Mouse (Mus musculus) large intestine, adult 2 months (tissue): Measurements from ENCODE around the gene Phtf1. TPM values are rescaled to one million over a fixed set of nuclear protein-coding genes. Genes with fewer than 3 reads are reported as not detected.

Experiments
- DNase-seq: peaks from one replicate; pipeline ENCODE4 v3.0.0-alpha.2; 2012; ENCODE audit warnings: low read depth, low spot score
- WGBS: fragments of 180-500 bp; shearing (Covaris S2); methylation state at CpG from one replicate; pipeline ENCODE4 v1.1.7; 2018; 5-methylcytosine and 5-hydroxymethylcytosine counted together
- polyA plus RNA-seq: library from polyadenylated mRNA; depleted of rRNA; stranded (reverse); fragments of >200 nt; gene quantifications from 2 replicates; pipeline ENCODE4 v1.2.3, GENCODE M21; 2012; rRNA removed

The Phtf1 gene
- polyA plus RNA-seq: 2.6 and 2.7 TPM in 2 replicates

DNA sequence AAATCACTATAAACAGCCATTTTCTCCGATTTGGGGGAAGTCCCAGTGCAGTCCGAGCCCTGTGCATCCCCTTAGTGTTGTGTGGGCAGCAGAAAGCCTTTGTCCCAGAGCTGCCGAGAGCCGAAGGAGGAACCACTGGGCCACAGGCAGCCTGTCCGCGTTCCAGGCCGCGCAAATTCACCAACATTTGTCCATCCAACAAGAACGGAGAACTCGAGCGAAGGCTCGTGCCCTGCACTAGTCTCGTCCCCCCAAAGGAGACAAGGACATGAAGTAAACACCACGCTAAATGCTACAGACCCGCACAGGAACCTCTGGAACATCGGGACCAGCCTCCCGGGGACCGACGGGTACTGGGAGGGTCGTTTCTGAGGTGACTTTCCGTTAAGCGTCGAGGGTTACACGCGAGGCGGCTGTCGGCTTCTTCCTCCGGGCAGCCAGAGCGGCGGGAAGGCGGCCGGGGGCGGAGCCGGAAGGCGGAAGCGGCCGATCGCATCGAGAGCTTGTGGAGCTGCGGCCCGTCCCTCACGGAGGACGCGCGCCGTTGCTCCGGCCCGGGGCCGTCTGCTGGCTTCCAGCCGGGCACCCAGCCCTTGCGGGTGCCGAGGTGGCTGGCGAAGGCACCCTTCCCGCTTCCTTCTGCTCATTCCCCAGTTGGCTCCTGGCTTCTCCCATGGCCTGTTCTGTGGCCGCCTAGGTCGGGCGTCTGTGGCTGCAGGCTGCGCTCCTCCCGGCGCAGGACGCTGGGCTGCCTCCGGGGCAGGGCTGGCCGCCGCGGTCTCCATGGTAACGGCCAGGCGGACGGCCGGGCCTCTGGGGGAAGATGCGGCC is at the start of gene Phtf1:
Gene Phtf1, plus strand, starts transcription at position 250 of the 831 bp plus-strand sequence.
- WGBS: under 1% methylated on average over 70 of the region's 70 CpGs
- DNase-seq: peak; percentile 46

- no peak for DNase-seq
- 96% methylated on average over 1 of the region's 1 CpGs for WGBS
These were observed 47.8 kb upstream of the Phtf1 start for GRCm38 (mm10) chr3:103920094-103920493.

- 76% methylated on average over 3 of the region's 3 CpGs for WGBS
- DNase-seq: no peak
These were observed 42.6 kb upstream of the Phtf1 start for GRCm38 (mm10) chr3:103925302-103925701.

DNA sequence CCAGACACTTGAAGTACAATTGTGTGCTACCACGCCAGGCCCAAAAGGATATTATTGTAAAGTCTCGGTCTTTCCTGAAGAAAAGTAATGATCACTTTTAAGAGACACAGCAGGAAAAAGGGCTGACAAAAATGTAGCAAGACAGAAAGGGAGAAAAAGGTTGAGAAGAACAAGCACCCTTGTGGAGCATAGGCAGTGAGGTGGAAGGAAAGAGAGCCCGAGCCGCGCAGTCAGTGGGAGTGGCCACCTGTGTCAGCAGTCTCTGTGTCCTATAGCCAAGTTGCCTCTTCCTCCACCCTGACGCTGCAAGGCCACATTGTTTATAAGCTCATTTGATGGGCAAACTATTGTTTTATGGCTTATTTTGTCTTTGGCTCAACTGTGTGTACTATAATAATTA is 40.4 kb upstream of the Phtf1 start:
- 32% methylated on average over 6 of the region's 6 CpGs for WGBS
- peak; percentile 37 for DNase-seq

DNA sequence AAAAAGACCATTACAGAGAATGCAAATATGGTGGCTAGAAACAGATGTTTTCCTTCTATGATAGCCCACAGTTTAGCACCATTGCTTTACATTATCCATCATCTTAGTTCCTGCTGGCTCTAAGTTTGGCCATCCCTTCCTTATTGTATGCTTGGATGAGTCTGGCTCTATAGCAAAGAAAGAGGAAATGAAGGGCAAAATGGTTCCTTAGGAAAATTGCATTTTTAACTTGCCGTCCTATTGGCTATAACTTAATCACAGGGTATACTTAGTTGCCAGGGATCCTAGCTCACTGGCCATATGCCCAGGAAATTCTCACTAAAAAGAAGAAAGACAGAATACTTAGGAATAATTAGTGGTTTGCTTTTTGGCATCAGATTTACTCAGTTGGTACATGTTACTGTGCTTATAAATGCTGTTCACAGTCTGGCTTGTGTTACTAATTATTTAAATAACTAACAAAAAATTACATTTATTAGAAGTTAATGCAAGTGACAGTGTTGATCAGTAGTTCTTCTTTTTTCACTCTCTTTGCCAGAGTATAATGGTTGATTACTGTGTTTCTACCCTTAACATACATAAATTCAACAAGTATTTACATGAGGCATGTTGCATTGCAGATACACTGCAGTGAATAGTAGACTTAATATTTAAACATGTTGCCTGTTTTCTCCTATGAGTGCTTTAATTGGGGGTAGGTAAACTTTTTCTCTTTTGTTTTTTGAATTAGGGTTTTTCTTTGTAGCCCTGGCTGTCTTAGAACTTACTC is 22.9 kb upstream of the Phtf1 start:
- 73% methylated on average over 1 of the region's 1 CpGs for WGBS
- DNase-seq: no peak

DNA sequence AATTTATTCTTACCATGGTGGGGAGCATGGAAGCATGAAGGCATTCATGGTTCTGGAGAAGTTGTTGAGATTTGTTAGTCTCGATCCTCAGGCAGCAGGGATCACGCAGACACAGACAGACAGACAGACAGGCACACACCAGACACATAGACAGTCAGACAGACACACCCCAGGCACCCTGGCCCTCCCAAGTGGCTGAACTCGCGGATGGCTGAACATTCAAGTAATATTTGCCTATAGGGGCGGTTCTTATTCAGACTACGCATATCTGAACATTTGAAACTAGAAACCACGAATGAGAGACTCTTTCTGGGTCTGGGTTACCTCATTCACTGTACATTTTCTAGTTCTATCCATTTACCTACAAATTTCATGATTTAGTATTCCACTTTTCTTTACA is 19.2 kb upstream of the Phtf1 start:
- DNase-seq: no peak
- WGBS: 86% methylated on average over 7 of the region's 7 CpGs

GRCm38 (mm10) chr3:103960622-103961021 is 7.3 kb upstream of the Phtf1 start:
- WGBS: 81% methylated on average over 3 of the region's 3 CpGs
- no peak for DNase-seq

DNA sequence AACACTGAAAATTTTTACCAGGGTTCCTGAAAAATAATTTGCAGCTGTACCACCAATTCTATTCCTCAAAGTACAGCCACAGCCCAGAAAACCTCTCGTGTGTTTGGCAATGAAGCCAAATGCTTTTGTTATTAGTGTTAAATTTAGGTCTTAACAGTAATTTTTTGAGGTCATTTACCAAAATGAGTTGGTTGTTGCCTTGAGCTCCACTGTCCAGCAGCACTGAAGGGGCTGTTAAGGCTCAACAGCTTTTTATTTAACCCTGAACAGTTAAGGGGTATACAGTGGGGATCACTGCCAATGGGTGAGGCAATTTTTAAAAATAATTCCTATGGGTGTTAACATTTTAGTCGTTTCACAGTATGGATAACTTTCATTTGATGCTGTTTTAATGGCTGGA is 679 bp upstream of the Phtf1 start:
- WGBS: 24% methylated on average over 2 of the region's 2 CpGs
- no peak for DNase-seq

DNA sequence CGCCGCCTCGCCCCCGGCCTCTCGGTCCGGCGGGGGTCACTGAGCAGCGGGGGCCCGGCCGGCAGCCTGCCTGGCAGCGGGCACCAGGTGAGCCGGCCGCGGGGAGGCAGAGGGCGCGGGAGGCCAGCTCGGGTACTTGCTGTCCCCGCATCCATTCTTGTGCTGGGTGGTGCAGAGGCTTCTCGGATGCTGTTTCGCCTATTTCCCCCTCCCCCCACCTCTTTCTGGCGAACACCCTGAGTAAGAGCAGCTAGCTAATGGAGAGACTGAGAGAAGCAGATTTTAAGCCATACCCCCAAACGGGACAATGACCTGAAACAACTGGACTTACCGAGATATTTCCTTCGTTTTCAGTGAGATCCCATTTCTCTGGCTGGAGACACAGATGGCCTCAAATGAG is 791 bp downstream of the Phtf1 start:
- WGBS: 1% methylated on average over 24 of the region's 24 CpGs
- no peak for DNase-seq

- WGBS: 95% methylated on average over 2 of the region's 2 CpGs
These were observed 3.2 kb downstream of the Phtf1 start for GRCm38 (mm10) chr3:103971157-103971556.

GRCm38 (mm10) chr3:103984556-103984955 is 16.6 kb downstream of the Phtf1 start:
- 76% methylated on average over 4 of the region's 4 CpGs for WGBS
- no peak for DNase-seq

More at GRCm38 (mm10) chr3:103971157-103971556, 3.2 kb downstream of the Phtf1 start:
- DNase-seq: no peak

DNA sequence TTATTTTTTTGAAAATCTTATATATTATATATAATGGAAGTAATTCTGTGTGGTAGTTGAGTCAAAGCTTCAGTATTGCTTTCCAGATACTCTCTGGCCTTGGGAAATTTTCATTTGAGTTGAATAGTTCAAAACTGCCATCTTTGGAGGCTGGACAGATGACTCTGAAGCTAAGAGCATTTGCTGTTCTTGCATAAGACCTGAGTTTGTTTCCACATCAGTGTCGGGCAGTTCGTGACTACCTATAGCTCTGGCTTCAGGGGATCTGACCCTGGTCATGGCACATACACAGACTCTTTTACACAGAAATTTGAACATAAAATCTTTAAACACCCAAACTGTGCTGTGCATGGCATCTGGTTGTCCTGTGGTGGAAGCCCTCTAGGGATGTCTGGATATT is 17.3 kb downstream of the Phtf1 start:
- 98% methylated on average over 2 of the region's 2 CpGs for WGBS
- DNase-seq: no peak

- WGBS: 52% methylated on average over 5 of the region's 5 CpGs
- no peak for DNase-seq
These were observed 20.0 kb downstream of the Phtf1 start for GRCm38 (mm10) chr3:103987831-103988432.

DNA sequence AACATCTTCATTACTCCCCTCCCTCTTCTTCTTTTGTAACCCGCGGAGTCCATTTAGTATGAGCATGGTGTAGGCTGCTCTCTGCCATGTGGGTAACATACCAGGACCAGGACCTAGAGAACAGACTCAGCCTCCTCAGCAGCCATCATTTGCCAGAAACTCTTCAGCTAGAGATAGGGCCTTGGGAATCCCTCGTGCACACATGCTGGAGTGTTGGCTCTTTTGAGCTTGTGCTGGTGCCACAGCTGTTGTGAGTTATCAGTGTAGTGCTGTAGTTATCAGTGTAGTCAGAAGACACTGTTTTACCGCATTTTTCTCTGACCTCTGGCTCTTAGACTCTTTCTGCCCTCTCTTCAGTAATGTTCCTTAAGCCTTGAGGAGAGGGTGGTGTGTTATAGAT is 21.4 kb downstream of the Phtf1 start:
- 92% methylated on average over 4 of the region's 4 CpGs for WGBS
- DNase-seq: no peak

DNA sequence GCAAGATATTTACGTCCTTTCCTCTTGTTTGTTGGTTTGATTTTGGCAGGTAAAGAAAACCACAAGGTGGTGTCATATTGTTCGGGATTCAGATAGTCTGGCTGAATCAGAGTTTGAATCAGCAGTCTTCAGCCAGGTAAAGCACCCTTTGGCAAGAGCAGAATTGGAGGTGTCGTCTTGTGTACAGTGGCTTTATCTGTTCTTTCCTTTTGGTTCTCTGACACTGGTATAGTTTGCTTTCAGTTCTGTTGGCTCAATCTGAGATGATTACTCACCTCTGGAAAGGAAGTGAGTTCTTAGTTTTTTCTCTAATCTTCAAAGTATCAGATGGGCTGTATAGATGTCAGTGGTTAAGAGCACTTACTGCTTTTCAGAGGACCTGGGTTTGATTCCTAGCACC is 23.4 kb downstream of the Phtf1 start:
- no peak for DNase-seq
- 92% methylated on average over 3 of the region's 3 CpGs for WGBS

GRCm38 (mm10) chr3:103998724-103999123 is 30.8 kb downstream of the Phtf1 start:
- 93% methylated on average over 4 of the region's 4 CpGs for WGBS
- no peak for DNase-seq

DNA sequence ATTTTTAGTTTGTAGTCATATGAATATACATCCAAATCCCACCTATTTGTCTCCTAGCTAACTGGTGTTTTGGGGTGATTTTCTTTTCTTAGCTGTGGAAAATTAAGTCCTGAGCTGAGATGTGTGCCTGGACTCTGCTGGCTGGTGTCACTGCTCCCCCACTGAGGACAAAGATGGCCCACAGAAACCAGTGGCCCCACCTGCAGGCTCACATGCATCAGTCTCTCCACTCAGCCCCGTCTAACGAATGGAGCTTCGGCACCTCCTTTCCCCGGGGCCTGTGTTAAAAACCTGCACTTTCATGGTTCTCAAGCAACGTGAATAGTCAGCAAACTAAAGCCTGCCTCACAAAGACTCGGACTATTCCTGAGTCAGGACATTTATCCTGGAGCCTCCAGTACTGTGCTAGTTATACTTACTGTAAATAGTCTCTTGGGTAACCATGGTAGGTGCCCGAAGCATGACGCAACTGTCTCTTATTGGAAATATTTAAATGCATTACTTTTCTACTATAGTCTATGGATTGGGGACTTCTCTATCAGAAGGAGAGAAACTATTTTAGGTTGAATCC is 39.1 kb downstream of the Phtf1 start:
- 93% methylated on average over 8 of the region's 8 CpGs for WGBS
- DNase-seq: no peak

GRCm38 (mm10) chr3:104007479-104007878 is 39.6 kb downstream of the Phtf1 start:
- 85% methylated on average over 8 of the region's 8 CpGs for WGBS

GRCm38 (mm10) chr3:104009924-104010662 is 42.2 kb downstream of the Phtf1 start:
- WGBS: 86% methylated on average over 5 of the region's 5 CpGs
- DNase-seq: no peak

More at GRCm38 (mm10) chr3:104007479-104007878, 39.6 kb downstream of the Phtf1 start:
- no peak for DNase-seq
